8 mouse cellular contexts compared by ENCODE assay signal in the genomic region with DNA sequence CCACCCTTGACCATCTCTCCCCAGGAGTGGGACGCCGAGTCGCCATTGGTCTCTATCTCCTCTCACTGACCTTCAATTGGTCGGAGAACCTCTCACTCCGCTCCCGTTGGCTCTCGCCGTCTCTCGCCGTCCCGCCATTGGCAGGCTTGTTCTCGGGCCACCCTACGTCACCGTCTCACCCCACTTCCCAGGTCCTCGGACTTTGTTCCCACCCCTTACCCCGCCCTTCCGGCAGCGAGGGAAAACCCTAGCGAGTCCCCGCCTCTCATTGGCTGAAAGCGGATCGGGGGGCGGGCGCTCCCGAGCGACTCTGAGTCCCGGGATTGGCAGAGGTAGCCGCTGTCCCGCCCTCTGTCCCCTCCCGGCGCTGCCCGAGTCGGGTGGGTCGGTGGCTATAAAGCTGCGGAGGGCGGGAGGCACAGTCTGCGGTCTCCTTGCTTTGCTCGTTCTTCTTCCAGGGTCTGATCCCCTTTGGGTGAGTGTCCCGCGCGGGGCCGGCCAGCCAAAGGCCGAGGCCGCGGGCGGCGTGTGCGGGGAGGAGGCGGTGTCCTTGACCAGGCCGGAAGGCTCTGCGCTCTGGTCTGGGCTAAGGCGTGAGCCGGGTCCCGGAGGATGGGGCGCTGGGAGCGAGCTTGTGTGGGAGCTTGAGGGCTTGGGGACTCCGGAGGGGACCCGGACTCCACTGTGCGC. TPM values are rescaled to one million over a fixed set of nuclear protein-coding genes. Genes with fewer than 3 reads are reported as not detected.
DNase-seq lines count a peak whose midpoint lies in the region; ATAC-seq and TF ChIP-seq lines count a peak whose summit lies in the region.

Gene Hmgcs1, plus strand, starts transcription at position 341 of the 690 bp plus-strand sequence.

- H3K4me2 ChIP-seq in lung, postnatal 0 days (replicated peaks; ENCODE audit: low read depth, low read length), result peak within 1 kb of the TSS; percentile 82

- TF ChIP-seq CTCF in lung, postnatal 0 days (IDR thresholded peaks at IDR 0.05), result no peak

- peak; percentile 94 for TF ChIP-seq EP300 in lung, postnatal 0 days (IDR thresholded peaks at IDR 0.05)

- H3K36me3 ChIP-seq in hindbrain, embryonic 10.5 days, result peaks cover 24% of the 10 kb centered on the region
- no peaks in the 10 kb centered on the region for H3K36me3 ChIP-seq in lung, postnatal 0 days (ENCODE audit: insufficient read depth, low read length)

- H3K9ac ChIP-seq in lung, postnatal 0 days (replicated peaks; ENCODE audit: low read depth), result peak within 1 kb of the TSS; percentile 70

- H3K9me3 ChIP-seq in hindbrain, embryonic 10.5 days, result no peaks in the 10 kb centered on the region
- no peaks in the 10 kb centered on the region for H3K9me3 ChIP-seq in lung, postnatal 0 days (ENCODE audit: low read length)

- H3K27me3 ChIP-seq in hindbrain, embryonic 10.5 days (ENCODE audit: insufficient read depth, poor library complexity, severe bottlenecking), result no peaks in the 10 kb centered on the region
- H3K27me3 ChIP-seq in lung, postnatal 0 days (replicated peaks; ENCODE audit: insufficient read depth, low read length), result no peaks in the 10 kb centered on the region

- H3K4me3 ChIP-seq in hindbrain, embryonic 10.5 days, result peak within 1 kb of the TSS; percentile 97
- peak within 1 kb of the TSS; percentile 96 for H3K4me3 ChIP-seq in lung, postnatal 0 days (ENCODE audit: low read depth, low read length)

- WGBS in hindbrain, embryonic 10.5 days, result under 1% methylated on average over 59 of the region's 59 CpGs
- WGBS in lung, postnatal 0 days, result under 1% methylated on average over 44 of the region's 59 CpGs

- peaks cover 43% of the 10 kb centered on the region for H3K4me1 ChIP-seq in hindbrain, embryonic 10.5 days (replicated peaks)
- peaks cover 5% of the 10 kb centered on the region; the same call in 1 of the 2 replicates for H3K4me1 ChIP-seq in lung, postnatal 0 days (ENCODE audit: insufficient read depth, low read depth, low read length)

- peak within 1 kb of the TSS; percentile 99 for H3K27ac ChIP-seq in hindbrain, embryonic 10.5 days
- peak within 1 kb of the TSS; percentile 92 for H3K27ac ChIP-seq in lung, postnatal 0 days (ENCODE audit: low read length)

- peak; percentile 99 for DNase-seq in MN1 (ENCODE audit: low spot score)
- DNase-seq in cerebellum, adult 9-10 months, result peak; percentile 100
- DNase-seq in hindbrain, embryonic 10.5 days (ENCODE audit: low spot score), result peak; percentile 100
- DNase-seq in layer of hippocampus, adult 9-11 months, result peak; percentile 99
- peak; percentile 100 for DNase-seq in lung, postnatal 0 days (ENCODE audit: low spot score)
- DNase-seq in ovary, postnatal 14 days (ENCODE audit: low spot score), result peak; percentile 93
- DNase-seq in thymus, postnatal 14 days, result peak; percentile 98

- ATAC-seq in frontal cortex, adult (ENCODE audit: low TSS enrichment), result peak; percentile 97
- ATAC-seq in lung, postnatal 0 days, result peak; percentile 99

RNA-seq across cellular contexts. Expression of gene Hmgcs1, which starts in this region (rescaled TPM):
- 342 and 383 TPM in 2 replicates for polyA plus RNA-seq in hindbrain, embryonic 10.5 days (2016; fragmentation: Nextera tagmentation; extraction: Ambion mirVana)
- polyA plus RNA-seq in lung, postnatal 0 days (2015; fragmentation: Nextera tagmentation; extraction: Ambion mirVana), result 95.4 and 118 TPM in 2 replicates

Comparison
In these comparisons a context has a peak if more than half of its experiments do, and no peak if none do; other contexts are left out.
1. Peak in every context shown above with its lines: DNase-seq, ATAC-seq, H3K4me3 ChIP-seq and H3K27ac ChIP-seq.